Mouse (Mus musculus) liver, adult 2 months (tissue): ENCODE data around the gene Epn2. TPM values are rescaled to one million over a fixed set of nuclear protein-coding genes. Genes with fewer than 3 reads are reported as not detected.
A peak's percentile ranks its signal among the peaks of the same experiment; 100 is the strongest.

Experiments
- DNase-seq: peaks from one replicate; pipeline ENCODE4 v3.0.0-alpha.2; 2011; ENCODE audit warnings: low read depth, low spot score; ENCODE audit errors: extremely low read depth
- H3K27ac ChIP-seq: fragments of 200-500 bp; replicated peaks from 2 replicates; pipeline ENCODE4 v1.5.1; 2012; ENCODE audit warnings: low read depth, mild to moderate bottlenecking, control low read depth, inconsistent platforms, low read length; ENCODE audit not compliant: insufficient read depth
- H3K27me3 ChIP-seq: fragments of 200-500 bp; 2 replicates; pipeline ENCODE4 v1.6.1; 2012; ENCODE audit warnings: mild to moderate bottlenecking, moderate library complexity, low read length, inconsistent platforms; ENCODE audit not compliant: control insufficient read depth, insufficient read depth
- H3K36me3 ChIP-seq: fragments of 200-500 bp; 2 replicates; pipeline ENCODE4 v1.6.1; 2012; ENCODE audit warnings: low read length, inconsistent platforms; ENCODE audit not compliant: control insufficient read depth, insufficient read depth
- H3K4me1 ChIP-seq: fragments of 200-500 bp; 2 replicates; pipeline ENCODE4 v1.6.1; 2011; ENCODE audit warnings: low read length; ENCODE audit not compliant: control insufficient read depth, insufficient read depth
- H3K4me3 ChIP-seq: fragments of 200-500 bp; 2 replicates; pipeline ENCODE4 v1.5.1; 2011; ENCODE audit warnings: low read depth, mild to moderate bottlenecking, control low read depth, low read length, moderate library complexity; ENCODE audit not compliant: insufficient read depth
- H3K79me2 ChIP-seq: fragments of 200-500 bp; 2 replicates; pipeline ENCODE4 v1.6.1; 2012; ENCODE audit warnings: inconsistent platforms, mild to moderate bottlenecking, low read length, moderate library complexity; ENCODE audit not compliant: control insufficient read depth, insufficient read depth
- H3K9ac ChIP-seq: fragments of 200-500 bp; 2 replicates; pipeline ENCODE4 v1.6.1; 2012; ENCODE audit warnings: low read depth, mild to moderate bottlenecking, control low read depth, inconsistent platforms, low read length
- CTCF ChIP-seq: fragments of 200-500 bp; IDR thresholded peaks from 2 replicates; pipeline ENCODE4 v1.5.1; 2011; ENCODE audit warnings: low read depth, low read length, control low read depth
- POLR2A ChIP-seq: fragments of 200-500 bp; IDR thresholded peaks from 2 replicates; pipeline ENCODE4 v1.6.1; 2011; ENCODE audit warnings: low read length, control low read depth; ENCODE audit not compliant: insufficient read depth; ENCODE audit errors: extremely low read depth
- WGBS: fragments of 180-500 bp; shearing (Covaris S2); methylation state at CpG from one replicate; pipeline ENCODE4 v1.1.7; 2018; 5-methylcytosine and 5-hydroxymethylcytosine counted together
- polyA plus RNA-seq: library from polyadenylated mRNA; depleted of rRNA; stranded (reverse); fragments of >200 nt; gene quantifications from 2 replicates; pipeline ENCODE4 v1.2.3, GENCODE M21; 2012
- total RNA-seq: library from RNA; depleted of rRNA; stranded (reverse); fragments of >200 nt; gene quantifications from 2 replicates; pipeline ENCODE4 v1.2.3, GENCODE M21; 2014

Gene Epn2
- total and polyA plus RNA-seq, 2 experiments, result 4.5 to 5.7 TPM

- Histone ChIP-seq H3K27ac (peak overlapping the region; percentile 16; the same call in 1 of the 2 replicates), H3K36me3 (no peaks in the 10 kb centered on the region), H3K4me1 (no peaks in the 10 kb centered on the region; the same call in 1 of the 2 replicates), H3K4me3 (no peak overlapping the region), H3K27me3 (no peaks in the 10 kb centered on the region), H3K79me2 (no peaks in the 10 kb centered on the region), H3K9ac (no peak overlapping the region)
- 26% methylated on average over 6 of the region's 6 CpGs for WGBS
- DNase-seq, result no peak
- no peak for TF ChIP-seq POLR2A
- TF ChIP-seq CTCF, result no peak
Observed at GRCm38 (mm10) chr11:61619356-61619755, 39.9 kb upstream of the Epn2 start.

- WGBS, result 86% methylated on average over 8 of the region's 8 CpGs
Observed at GRCm38 (mm10) chr11:61618571-61618970, 39.1 kb upstream of the Epn2 start.

GRCm38 (mm10) chr11:61618131-61618530 lies 38.6 kb upstream of the Epn2 start:
- H3K27ac ChIP-seq, result no peak overlapping the region; the same call in 1 of the 2 replicates
- no peaks in the 10 kb centered on the region; the same call in 1 of the 2 replicates for H3K4me1 ChIP-seq
- TF ChIP-seq CTCF, result no peak
- no peak for TF ChIP-seq POLR2A
- no peaks in the 10 kb centered on the region for H3K36me3 ChIP-seq
- no peaks in the 10 kb centered on the region for H3K79me2 ChIP-seq
- 89% methylated on average over 8 of the region's 8 CpGs for WGBS
- no peaks in the 10 kb centered on the region for H3K27me3 ChIP-seq
- no peak overlapping the region for H3K9ac ChIP-seq
- DNase-seq, result peak; percentile 27
- no peak overlapping the region for H3K4me3 ChIP-seq

More at GRCm38 (mm10) chr11:61618571-61618970, 39.1 kb upstream of the Epn2 start:
- DNase-seq, result no peak
- Histone ChIP-seq H3K4me3 (no peak overlapping the region), H3K4me1 (no peaks in the 10 kb centered on the region; the same call in 1 of the 2 replicates), H3K27me3 (no peaks in the 10 kb centered on the region), H3K79me2 (no peaks in the 10 kb centered on the region), H3K36me3 (no peaks in the 10 kb centered on the region), H3K9ac (no peak overlapping the region), H3K27ac (no peak overlapping the region)
- TF ChIP-seq CTCF (no peak), POLR2A (no peak)

GRCm38 (mm10) chr11:61617293-61617975 lies 37.9 kb upstream of the Epn2 start:
- WGBS, result 85% methylated on average over 7 of the region's 7 CpGs
- H3K27me3 ChIP-seq, result no peaks in the 10 kb centered on the region
- no peak overlapping the region; the same call in 1 of the 2 replicates for H3K27ac ChIP-seq
- H3K4me3 ChIP-seq, result no peak overlapping the region
- TF ChIP-seq CTCF, result no peak
- TF ChIP-seq POLR2A, result no peak
- H3K79me2 ChIP-seq, result no peaks in the 10 kb centered on the region
- no peak for DNase-seq
- H3K4me1 ChIP-seq, result no peaks in the 10 kb centered on the region; the same call in 1 of the 2 replicates
- H3K36me3 ChIP-seq, result no peaks in the 10 kb centered on the region
- H3K9ac ChIP-seq, result no peak overlapping the region

DNA sequence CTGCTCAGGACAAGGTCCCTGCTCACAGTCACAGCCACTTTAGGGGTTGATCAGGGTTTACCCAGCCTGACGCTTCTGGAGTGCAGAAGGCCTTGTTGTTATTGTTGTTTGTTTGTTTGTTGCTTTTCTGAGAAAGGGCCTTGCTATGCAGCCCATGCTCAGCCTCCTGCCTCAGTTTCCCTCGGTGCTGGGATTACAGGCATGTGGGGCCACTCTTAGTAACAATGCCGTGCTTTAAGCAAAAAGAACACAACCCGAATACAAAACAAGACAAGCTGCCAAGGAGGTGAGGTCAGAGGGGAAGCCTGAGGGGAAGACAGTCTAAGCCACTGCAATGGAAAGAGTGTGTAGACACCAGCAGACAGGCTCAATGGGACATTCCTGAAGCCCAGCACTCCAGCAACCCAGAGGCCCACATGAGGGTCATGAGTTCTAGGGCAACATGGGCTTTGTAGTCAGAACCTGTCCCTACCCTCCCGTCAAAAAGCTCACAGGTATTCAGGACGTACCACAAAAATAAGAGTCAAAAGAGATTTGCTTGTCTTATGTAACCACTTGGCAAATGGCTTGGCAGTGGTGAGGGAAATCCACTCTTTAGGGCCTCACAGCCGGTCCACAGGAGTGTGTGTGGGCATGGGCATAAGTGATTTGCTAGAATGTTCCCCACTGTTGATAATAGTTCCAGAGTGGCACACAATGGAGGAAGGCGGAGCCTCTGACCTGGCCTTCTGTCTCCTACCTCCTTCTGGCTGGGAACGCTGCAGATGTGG lies 37.2 kb upstream of the Epn2 start:
- Histone ChIP-seq H3K36me3 (no peaks in the 10 kb centered on the region), H3K27ac (0 out of 2 replicates have a peak overlapping the region, but pooled peaks have one; percentile 13), H3K27me3 (no peaks in the 10 kb centered on the region), H3K4me3 (no peak overlapping the region), H3K9ac (no peak overlapping the region), H3K4me1 (no peaks in the 10 kb centered on the region; the same call in 1 of the 2 replicates), H3K79me2 (no peaks in the 10 kb centered on the region)
- TF ChIP-seq POLR2A, result no peak
- no peak for TF ChIP-seq CTCF
- DNase-seq, result no peak
- 80% methylated on average over 9 of the region's 9 CpGs for WGBS
